Mouse (Mus musculus): ENCODE data around the gene Ndufa4l2.

GRCm38 (mm10) chr10:127500042-127500441 is 14.7 kb upstream of the Ndufa4l2 start:
- TF ChIP-seq POLR2A (IDR thresholded peaks at IDR 0.05; ENCODE audit: borderline replicate concordance, insufficient read depth, low read length) (no peak), CTCF (IDR thresholded peaks at IDR 0.05; ENCODE audit: borderline replicate concordance, insufficient read depth, low read depth, low read length) (no peak)
